ENCODE assay signal across 9 mouse cellular contexts in genomic region chr10:81770506-81771403, GRCm38 (mm10). TPM values are rescaled to one million over a fixed set of nuclear protein-coding genes. Genes with fewer than 3 reads are reported as not detected.
A peak's percentile ranks its signal among the peaks of the same experiment; 100 is the strongest.
DNase-seq lines count a peak whose midpoint lies in the region; ATAC-seq and TF ChIP-seq lines count a peak whose summit lies in the region.
"Not testable (repeated sequence)": the region's sequence is repeated elsewhere in the genome, so short reads cannot be mapped to it uniquely, and the experiment has no call there.
"Had no signal": no experiment of that assay in that cellular context is flagged by ENCODE, and none has a peak within 500 bp of the region (broad histone marks: within the 10 kb centered on the region; RNA-seq: fewer than 3 reads in every experiment).

TSS of gene Gm3055 (minus strand) at chr10:81771161.

- H3K9me3 ChIP-seq in forebrain, embryonic 13.5 days (replicated peaks); heart, embryonic 16.5 days (replicated peaks; ENCODE audit: control insufficient read depth, low read length); intestine, embryonic 15.5 days; limb, embryonic 11.5 days (ENCODE audit: control insufficient read depth, low read length); lung, embryonic 14.5 days (ENCODE audit: low read depth, low read length); midbrain, embryonic 15.5 days; stomach, embryonic 16.5 days (replicated peaks; ENCODE audit: control insufficient read depth, low read length): not testable (repeated sequence)

- H3K27me3 ChIP-seq in forebrain, embryonic 13.5 days; heart, embryonic 16.5 days (ENCODE audit: control insufficient read depth, insufficient read depth, low read length); intestine, embryonic 15.5 days (replicated peaks); limb, embryonic 11.5 days (ENCODE audit: control insufficient read depth, insufficient read depth, low read length); lung, embryonic 14.5 days (ENCODE audit: insufficient read depth, low read length); midbrain, embryonic 15.5 days (replicated peaks); stomach, embryonic 16.5 days (ENCODE audit: control insufficient read depth, insufficient read depth, low read length): not testable (repeated sequence)

- WGBS in forebrain, embryonic 13.5 days = no CpG with 5 or more reads among the region's 43 CpGs
- no CpG with 5 or more reads among the region's 43 CpGs for WGBS in heart, embryonic 16.5 days
- WGBS in intestine, embryonic 15.5 days = no CpG with 5 or more reads among the region's 43 CpGs
- WGBS in limb, embryonic 11.5 days = no CpG with 5 or more reads among the region's 43 CpGs
- no CpG with 5 or more reads among the region's 43 CpGs for WGBS in lung, embryonic 14.5 days
- WGBS in midbrain, embryonic 15.5 days = no CpG with 5 or more reads among the region's 43 CpGs
- WGBS in stomach, embryonic 16.5 days = no CpG with 5 or more reads among the region's 43 CpGs

- peak; percentile 100 for ATAC-seq in cerebellum, adult (ENCODE audit: insufficient number of reproducible peaks, low FRiP score, low TSS enrichment)
- peak; percentile 100 for ATAC-seq in forebrain, embryonic 13.5 days
- peak; percentile 98 for ATAC-seq in heart, embryonic 16.5 days (replicated peaks; ENCODE audit: extremely low read depth, insufficient read depth, low FRiP score)
- ATAC-seq in intestine, embryonic 15.5 days = peak; percentile 99
- ATAC-seq in limb, embryonic 11.5 days (ENCODE audit: insufficient number of reproducible peaks, low FRiP score, low TSS enrichment, low read depth) = peak; percentile 95
- ATAC-seq in lung, embryonic 14.5 days (ENCODE audit: insufficient read depth) = peak; percentile 99
- peak; percentile 98 for ATAC-seq in midbrain, embryonic 15.5 days (replicated peaks)
- ATAC-seq in stomach, embryonic 16.5 days (ENCODE audit: insufficient read depth, low FRiP score) = peak; percentile 94

- not testable (repeated sequence) for H3K9ac ChIP-seq in forebrain, embryonic 13.5 days; heart, embryonic 16.5 days (ENCODE audit: low read length); intestine, embryonic 15.5 days; limb, embryonic 11.5 days (ENCODE audit: low read length); lung, embryonic 14.5 days; midbrain, embryonic 15.5 days; stomach, embryonic 16.5 days (ENCODE audit: low read length)

- H3K4me3 ChIP-seq in forebrain, embryonic 13.5 days; heart, embryonic 16.5 days (ENCODE audit: low read length); intestine, embryonic 15.5 days (replicated peaks); limb, embryonic 11.5 days (ENCODE audit: low read depth, low read length); lung, embryonic 14.5 days (ENCODE audit: low read depth, low read length); midbrain, embryonic 15.5 days; stomach, embryonic 16.5 days (replicated peaks; ENCODE audit: low read length): not testable (repeated sequence)

- H3K36me3 ChIP-seq in forebrain, embryonic 13.5 days (ENCODE audit: poor library complexity, severe bottlenecking); heart, embryonic 16.5 days (ENCODE audit: control insufficient read depth, insufficient read depth); intestine, embryonic 15.5 days; limb, embryonic 11.5 days (ENCODE audit: control insufficient read depth, insufficient read depth, low read length); lung, embryonic 14.5 days (ENCODE audit: insufficient read depth); midbrain, embryonic 15.5 days (replicated peaks); stomach, embryonic 16.5 days (ENCODE audit: control insufficient read depth, insufficient read depth, low read length): not testable (repeated sequence)

- not testable (repeated sequence) for H3K4me2 ChIP-seq in forebrain, embryonic 13.5 days; heart, embryonic 16.5 days (ENCODE audit: low read depth, low read length); intestine, embryonic 15.5 days (replicated peaks); limb, embryonic 11.5 days (ENCODE audit: low read depth, severe bottlenecking); lung, embryonic 14.5 days; midbrain, embryonic 15.5 days; stomach, embryonic 16.5 days (ENCODE audit: low read depth, low read length)

- DNase-seq in limb, embryonic 11.5 days (ENCODE audit: low spot score); lung, embryonic 14.5 days: not testable (repeated sequence)

- H3K27ac ChIP-seq in forebrain, embryonic 13.5 days; heart, embryonic 16.5 days (ENCODE audit: low read length); intestine, embryonic 15.5 days; limb, embryonic 11.5 days (replicated peaks; ENCODE audit: low read depth, low read length); lung, embryonic 14.5 days (ENCODE audit: low read depth); midbrain, embryonic 15.5 days; stomach, embryonic 16.5 days (ENCODE audit: low read length): not testable (repeated sequence)

- not testable (repeated sequence) for H3K4me1 ChIP-seq in forebrain, embryonic 13.5 days; heart, embryonic 16.5 days (ENCODE audit: control insufficient read depth, insufficient read depth, low read length); intestine, embryonic 15.5 days (replicated peaks); limb, embryonic 11.5 days (ENCODE audit: control insufficient read depth, insufficient read depth, low read length); lung, embryonic 14.5 days (ENCODE audit: insufficient read depth); midbrain, embryonic 15.5 days; stomach, embryonic 16.5 days (ENCODE audit: control insufficient read depth, insufficient read depth, low read length)

- not testable (repeated sequence) for TF ChIP-seq CTCF in lung, embryonic 14.5 days (IDR thresholded peaks at IDR 0.05; ENCODE audit: low read depth)

RNA-seq across cellular contexts. Expression of gene Gm3055, which starts in this region (rescaled TPM):
- 12.3 and 19.5 TPM in 2 replicates for polyA plus RNA-seq in forebrain, embryonic 13.5 days (2015; fragmentation: Nextera tagmentation; extraction: Ambion mirVana)
- polyA plus RNA-seq in heart, embryonic 16.5 days (2015; fragmentation: Nextera tagmentation; extraction: Ambion mirVana) = 5.1 and 5.6 TPM in 2 replicates
- polyA plus RNA-seq in intestine, embryonic 15.5 days (2015; fragmentation: Nextera tagmentation; extraction: Ambion mirVana) = 6.3 and 8.2 TPM in 2 replicates
- 10.6 and 11.9 TPM in 2 replicates for polyA plus RNA-seq in limb, embryonic 11.5 days (2014; fragmentation: Nextera tagmentation; extraction: Ambion mirVana)
- 14.2 and 14.4 TPM in 2 replicates for polyA plus RNA-seq in lung, embryonic 14.5 days (2014; fragmentation: Nextera tagmentation; extraction: Ambion mirVana)
- polyA plus RNA-seq in midbrain, embryonic 15.5 days (2015; fragmentation: Nextera tagmentation; extraction: Ambion mirVana) = 16.4 and 20.8 TPM in 2 replicates
- polyA plus RNA-seq in stomach, embryonic 16.5 days (2015; fragmentation: Nextera tagmentation; extraction: Ambion mirVana) = 5.9 and 6.6 TPM in 2 replicates
- polyA plus RNA-seq: erythroblast, embryonic 14.5 days had no signal
